Mouse (Mus musculus) c-Kit-positive CD71-positive TER-119-positive erythroid progenitor cells, embryonic 14.5 days (primary cell): Measurements from ENCODE around the gene Pigb.
"Not testable (repeated sequence)": the region's sequence is repeated elsewhere in the genome, so short reads cannot be mapped to it uniquely, and the experiment has no call there.

Experiments
- DNase-seq: peaks from one replicate; pipeline ENCODE4 v3.0.0-alpha.2; 2013; ENCODE audit warnings: low spot score

Pigb gene

DNA sequence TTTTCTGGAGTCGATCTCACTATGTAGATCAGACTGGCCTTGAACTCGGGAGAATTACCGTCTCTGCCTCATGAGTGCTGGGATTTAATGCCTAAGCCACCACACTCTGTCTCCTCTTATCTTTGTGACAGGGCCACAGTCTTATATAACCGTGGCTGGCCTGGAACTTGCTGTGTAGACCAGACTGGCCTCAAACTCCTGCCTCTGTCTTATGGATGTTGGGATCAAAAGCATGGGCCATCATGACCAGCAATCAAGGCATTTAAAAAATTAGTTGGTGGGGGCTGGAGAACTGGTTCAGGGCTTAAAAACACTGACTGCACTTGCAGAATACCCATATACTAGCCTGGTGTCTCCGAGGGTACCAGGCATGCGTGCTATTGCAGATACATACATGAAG, at the start of gene Pigb:
Gene Pigb (minus strand): TSS at position 299 of the 400 bp plus-strand sequence.
- no peak for DNase-seq

DNA sequence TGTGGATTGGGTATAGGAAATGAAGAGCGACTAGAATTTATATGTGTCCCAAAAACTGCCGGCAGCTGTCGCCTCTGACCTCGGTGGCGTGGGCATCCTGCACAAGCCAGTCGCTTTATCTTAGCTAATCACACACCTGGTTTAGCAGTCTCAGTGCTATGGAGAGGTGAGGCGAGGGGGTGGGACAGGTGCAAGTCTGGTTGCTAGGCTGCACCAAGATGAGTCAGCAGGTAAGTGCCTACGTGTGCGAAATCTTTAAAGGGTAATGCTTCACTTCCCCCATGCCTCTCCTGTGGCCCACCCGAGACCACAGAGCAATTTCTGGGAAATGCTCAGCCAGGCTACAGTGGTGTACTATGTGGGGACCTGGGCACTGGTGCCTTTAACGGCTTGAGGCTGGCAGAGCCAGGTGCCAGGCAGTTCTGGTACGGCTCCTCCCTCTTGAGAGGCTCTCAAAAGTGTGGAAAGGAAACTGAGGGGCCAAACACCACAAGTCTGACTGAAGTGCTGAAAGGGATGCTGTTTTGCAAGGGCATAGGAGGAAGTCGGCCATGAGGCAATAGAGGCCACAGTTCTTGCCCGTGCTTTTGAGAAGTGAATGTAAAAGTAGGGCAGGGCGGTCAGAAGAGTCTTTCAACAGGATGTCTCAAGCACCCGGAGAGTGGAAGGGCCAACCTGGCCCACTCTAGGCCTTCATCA, 49.2 kb upstream of the Pigb start:
- no peak for DNase-seq

DNA sequence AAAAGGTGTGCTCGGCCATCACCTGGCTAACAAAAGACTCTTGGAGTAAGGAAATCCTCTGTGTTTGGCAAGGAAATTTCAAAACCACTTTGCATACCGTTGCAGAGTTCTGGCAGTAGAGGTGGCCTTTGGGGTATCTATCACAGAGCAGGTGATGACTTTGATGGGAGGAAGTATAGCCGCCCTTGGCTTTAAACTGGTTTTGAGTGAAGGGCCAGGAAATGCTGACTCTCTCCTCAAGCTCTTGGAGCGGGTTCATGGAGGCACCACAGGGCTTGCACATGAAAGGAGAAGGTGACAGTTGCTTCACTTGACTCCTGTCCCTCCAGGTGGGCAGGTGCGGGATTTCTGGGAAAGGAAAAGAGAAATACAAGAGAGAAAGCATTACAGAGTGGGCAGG, 47.4 kb upstream of the Pigb start:
- DNase-seq: no peak

DNA sequence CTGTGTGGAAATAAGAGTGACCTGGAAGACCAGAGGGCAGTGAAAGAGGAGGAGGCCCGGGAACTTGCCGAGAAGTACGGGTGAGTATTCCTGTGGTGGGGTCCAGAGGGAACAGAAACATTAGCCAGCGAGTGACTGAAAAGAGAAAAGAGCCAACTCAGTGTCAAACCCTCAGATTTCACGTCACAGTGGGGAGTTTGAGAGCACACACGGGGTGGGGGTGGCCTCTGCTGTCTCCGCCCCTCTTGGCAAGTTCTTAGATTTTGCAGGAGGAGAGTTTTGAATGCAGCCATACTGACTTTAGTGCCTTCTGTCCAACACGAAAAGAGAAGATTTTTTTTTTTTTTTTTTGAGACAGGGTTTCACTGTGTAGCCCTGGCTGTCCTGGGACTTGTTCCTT, 46.9 kb upstream of the Pigb start:
- DNase-seq: no peak

DNA sequence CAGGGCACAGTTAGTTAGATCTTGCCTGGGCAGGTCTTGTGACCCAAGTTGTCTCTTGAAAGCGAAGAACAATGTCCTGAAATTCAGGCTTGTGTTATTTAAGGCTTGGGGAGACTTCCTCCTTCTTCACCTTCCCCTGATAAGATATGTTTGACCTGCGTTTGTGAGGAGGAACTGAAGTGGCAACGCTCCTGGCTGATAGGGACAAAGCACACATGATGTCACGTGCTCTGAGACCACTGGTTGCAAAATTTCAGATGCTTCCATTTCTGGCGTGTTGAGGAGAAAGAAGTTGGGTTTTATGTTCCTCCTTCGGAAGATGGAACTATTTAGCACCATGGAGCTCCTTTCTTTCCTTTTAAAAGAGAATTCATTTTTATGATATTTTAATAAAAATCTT, 45.7 kb upstream of the Pigb start:
- no peak for DNase-seq

DNA sequence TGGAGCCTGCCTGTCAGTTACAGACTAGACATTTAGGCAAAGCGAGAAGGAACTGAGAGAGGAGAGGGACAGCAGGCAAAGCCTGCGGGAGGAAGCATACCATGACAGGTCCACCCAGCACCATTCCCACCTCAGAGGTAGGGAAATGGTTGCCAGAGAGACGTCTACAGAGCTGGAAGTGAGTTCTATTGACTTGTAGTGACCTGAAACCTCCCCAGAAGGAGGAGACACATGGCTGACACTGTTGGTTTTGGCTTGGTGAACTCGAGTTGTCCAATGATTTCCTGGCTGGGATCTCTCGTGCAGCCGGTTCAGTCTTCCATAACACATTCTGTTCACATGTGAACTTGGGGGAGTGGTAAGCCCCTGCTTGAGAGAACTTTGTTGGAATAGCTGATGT, 43.8 kb upstream of the Pigb start:
- no peak for DNase-seq

DNA sequence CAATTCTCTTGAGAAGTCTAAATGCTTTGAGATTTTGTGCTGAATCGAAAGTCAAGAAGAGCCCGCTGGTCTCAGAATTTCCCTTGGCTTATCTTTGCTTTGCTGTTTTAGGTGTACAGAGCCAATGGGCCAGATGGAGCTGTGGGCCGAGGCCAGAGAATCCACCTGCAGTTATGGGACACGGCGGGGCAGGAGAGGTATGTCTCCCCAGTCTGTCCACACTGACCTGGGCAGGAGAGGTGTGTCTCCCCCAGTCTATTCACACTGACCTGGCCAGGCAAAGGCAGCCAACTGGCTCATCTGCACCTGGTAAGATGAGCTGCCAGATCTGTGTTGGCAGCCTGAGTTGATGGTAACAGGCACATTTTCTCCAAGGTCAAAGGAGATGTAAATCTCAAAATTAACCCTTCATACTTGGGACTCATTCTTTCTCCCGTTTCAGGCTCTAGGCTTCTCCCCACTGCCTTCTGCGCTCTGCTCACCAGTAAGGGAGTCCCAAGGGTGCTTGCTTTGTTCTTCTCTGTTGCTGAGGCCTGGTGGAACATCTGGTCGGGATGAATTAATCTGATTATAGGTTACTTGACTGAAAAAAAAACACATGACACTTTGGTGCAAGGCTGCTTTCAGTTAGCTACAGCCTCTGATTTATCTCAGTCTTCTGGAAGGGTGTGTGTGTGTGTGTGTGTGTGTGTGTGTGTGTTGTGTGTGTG, 42.3 kb upstream of the Pigb start:
- DNase-seq: no peak

DNA sequence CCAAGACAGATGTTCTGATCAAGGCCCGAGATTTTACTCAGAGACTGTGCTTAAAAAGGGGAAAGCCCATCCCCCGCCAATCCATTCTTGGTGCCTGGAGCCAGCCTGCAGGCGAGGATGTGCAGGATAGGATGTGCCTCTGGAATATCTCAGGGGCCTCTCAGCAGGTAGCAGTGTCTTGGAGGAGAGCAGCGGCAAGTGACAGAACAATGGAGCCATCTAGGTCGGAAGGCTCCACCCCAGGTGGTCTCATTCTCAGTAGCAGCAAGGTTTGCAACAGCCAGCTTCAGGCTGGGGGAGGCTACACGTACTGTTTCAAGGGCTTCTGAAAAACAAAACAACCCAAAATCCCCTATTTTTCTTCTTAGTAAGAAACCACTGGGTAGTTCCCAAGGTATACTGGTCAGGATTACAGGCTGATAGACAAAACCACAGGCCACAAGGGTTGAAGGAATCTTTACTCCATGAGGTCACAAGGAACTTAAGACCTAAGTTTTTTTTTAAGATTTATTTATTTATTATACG, 39.7 kb upstream of the Pigb start:
- no peak for DNase-seq

DNA sequence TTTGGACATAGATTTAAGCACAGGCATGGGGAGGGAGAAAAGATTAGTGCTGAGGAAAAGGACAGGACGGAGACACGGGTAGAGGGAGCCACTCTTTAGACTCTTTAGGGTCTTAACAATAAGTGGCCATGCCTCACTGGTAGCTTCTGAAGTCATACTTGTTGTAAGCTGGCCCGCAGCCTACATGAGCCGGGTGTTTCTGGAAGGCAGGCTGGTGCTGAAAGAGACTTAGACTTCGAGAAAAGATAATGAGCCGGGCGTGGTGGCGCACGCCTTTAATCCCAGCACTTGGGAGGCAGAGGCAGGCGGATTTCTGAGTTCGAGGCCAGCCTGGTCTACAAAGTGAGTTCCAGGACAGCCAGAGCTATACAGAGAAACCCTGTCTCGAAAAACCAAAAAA, 39.2 kb upstream of the Pigb start:
- DNase-seq: not testable (repeated sequence)

DNA sequence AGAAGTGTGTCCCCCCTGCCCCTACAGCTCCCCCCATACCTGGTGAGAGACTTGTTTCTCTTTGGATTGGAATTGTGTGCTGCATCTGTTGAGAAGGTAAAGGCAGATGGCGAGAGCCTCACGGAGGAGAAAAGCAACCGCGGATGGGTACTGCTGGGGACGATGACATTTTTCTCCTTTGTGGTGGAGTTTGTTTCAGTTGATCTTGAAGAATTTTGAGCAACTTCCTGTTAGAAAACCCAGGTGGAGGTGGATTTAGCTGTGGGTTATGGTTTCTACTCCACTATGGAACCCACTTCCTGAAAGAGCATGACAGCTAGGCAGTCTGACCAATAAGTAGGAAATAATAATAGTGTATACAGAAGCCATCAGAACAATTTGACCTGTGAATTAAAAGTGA, 33.0 kb upstream of the Pigb start:
- DNase-seq: no peak

DNA sequence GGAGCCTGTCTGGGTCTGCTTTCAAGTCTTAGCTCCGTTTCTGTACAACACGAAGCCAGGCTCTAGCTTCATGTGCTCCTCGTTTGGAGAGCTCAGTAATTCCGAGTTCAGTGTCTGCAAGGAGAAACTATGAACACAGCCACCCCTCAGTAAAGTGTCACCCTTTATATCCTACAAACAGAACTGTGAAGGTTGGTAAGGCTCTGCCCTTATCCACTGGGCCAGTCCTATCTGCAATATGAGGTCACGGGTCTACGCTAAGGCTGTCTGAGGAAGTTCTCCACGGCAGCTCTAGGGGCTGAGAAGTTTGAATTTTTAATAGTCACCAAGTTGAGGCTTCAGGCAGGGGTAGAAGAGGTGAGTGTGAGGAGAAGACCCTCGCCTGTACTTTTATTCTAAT, 32.2 kb upstream of the Pigb start:
- DNase-seq: no peak

DNA sequence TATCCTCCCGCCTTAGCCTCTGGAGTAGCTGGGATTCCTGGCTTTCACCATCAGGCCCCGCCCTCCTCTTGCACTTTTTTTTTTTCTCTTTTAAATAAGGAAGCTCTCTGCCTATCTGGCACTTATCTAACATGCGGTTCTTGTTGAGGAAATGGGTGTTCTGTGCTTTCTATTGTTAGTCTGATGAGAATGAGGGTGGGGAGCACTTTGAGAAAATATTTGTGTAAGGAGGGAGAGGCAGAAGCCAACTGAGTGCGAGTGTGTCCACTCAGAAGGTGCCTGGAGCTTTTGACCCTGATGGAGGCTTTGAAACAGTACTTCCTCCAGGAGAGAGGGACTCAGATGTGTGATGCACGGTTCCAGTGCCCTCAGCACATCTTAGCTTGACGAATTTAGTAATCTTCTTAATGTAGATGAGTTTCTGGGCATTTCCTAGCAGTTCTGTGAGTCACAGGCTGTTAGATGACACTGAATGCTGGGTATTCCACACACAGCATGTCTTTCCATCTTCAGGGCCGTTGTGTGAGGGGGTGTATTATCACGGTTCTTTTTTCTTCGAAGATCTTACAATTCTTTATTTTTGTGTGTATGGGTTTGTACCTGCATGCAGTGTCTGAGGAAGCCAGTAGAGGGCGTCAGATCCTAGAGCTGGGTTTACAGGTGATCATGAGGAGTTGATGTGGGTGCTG, 30.9 kb upstream of the Pigb start:
- no peak for DNase-seq

DNA sequence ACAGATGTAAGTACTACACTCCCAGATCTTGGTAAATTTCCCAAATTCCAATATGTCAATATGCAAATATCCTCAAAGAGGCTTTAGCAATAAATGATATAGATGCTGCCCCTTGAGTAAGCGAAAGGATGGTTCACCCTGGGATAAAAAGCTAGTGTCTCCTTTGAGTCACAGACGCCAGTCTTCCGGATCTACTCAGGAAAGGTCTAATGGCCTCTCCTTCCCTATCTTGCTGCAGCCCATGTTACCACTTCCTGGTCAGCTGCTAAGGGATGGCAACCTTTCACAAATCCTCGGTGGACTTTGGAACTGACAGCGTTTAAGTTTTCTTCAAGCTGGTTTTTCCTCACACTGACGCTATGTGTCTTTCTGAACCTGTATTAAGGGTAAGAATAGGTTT, 28.5 kb upstream of the Pigb start:
- DNase-seq: no peak

DNA sequence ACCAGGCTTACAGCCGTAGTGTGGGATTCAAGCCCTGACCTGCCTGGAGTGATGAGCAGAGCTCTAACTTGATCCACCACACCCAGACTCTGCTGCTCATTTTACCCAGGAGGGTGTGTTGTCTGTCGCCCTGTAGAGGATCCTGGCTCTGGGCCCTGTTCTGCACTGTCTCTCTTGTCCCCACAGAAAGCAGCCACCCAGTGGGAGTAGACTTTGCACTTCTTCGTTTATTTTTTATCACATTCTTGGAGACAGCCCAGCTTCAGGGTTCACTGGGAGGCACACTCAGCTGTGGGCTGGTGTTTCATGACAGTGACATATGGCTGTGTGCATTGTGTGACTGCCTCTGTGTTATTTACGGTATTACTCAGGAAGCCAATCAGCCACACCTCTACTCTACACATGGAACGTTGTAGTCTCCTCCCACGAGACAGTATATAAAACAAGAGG, 28.1 kb upstream of the Pigb start:
- DNase-seq: no peak

DNA sequence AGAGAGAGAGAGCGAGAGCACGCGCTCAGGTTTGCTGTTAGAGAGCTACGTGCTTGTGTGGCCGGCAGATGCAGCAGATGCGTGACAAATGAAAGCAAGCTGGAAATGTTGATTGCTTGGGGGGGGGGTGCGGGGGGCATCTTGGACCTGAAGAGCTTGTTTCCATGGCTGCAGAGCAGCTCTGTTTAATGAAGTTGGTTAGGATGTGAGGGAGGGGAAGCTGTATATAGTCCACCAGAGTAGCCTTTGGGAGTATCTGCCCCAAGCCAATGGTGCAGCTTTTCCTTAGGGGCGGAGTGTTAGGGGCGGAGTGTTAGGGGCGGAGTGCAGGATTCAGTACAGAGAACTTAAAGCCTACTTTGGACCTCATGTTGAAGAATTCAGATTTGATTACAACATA, 26.9 kb upstream of the Pigb start:
- no peak for DNase-seq

DNA sequence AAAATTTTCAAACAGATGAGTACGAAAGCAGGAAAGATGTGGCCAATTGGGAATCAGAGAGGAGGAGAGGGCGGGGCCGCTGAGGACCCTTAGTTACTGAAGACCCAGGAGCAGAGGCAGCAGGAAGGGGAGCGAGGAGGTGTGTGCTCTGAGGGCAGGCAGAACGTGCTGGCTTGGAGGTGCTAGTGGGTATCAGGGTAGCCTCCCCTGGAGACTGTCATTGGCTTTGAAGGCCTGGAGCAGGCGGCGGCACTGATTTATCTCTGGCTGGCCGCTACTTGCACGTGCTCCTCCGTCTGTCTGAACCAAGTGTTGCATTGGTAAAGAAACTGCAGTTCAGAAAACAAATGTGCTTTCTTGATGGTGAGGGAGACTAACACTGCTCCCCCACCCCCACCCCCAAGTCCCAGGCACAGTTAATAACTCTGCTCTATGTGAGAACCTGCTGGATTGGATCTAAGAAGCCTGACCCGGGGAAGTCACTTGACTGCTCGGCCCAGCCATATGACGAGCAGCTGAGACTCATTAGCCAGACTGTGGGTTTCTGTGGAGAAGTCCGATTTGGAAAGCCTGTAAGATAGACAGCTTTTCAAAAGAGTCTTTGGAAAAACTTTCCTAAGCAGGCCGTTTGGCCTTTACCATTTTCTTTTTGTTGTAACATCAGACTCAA, 23.6 kb upstream of the Pigb start:
- no peak for DNase-seq

DNA sequence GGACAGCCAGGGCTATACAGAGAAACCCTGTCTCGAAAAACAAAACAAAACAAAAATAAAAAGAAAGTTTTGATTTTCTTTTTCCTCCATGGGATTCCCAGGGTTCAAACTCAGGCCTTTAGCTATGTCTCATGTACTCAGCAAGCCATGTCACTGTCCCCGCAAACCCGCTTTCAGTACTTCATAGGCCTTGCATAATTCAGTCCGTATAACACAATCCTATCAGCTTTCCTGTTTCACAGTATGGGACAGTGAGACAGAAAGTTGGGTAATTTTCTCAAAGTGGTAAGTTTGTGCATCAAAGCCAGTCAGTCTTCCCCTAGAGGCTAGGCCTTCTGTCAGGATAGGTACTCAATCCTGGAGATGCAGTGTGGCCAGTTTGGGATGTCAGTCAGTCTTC, 19.0 kb upstream of the Pigb start:
- DNase-seq: no peak

DNA sequence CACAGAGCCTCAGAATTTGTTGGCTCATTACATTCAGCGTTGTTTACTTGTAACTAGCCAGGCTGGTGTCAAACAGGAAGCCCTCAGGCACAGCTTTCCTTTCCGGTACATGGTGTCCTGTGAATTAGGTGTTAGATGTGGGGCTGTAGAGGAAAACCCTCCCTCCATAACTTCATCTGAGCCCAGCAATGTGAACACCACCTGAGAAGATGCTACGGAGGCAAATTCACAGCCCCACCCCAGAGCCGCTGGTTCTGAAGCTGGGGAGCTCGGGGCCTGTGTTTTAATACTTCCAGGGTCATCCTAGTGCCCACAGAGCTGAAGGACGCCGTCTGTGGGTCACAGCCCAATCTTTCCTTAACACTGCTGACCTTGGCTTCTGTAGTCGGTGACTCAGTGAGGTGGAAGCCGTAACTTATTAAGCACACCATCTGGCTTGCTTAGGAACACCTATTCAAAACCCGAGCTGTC, 15.3 kb upstream of the Pigb start:
- DNase-seq: no peak

DNA sequence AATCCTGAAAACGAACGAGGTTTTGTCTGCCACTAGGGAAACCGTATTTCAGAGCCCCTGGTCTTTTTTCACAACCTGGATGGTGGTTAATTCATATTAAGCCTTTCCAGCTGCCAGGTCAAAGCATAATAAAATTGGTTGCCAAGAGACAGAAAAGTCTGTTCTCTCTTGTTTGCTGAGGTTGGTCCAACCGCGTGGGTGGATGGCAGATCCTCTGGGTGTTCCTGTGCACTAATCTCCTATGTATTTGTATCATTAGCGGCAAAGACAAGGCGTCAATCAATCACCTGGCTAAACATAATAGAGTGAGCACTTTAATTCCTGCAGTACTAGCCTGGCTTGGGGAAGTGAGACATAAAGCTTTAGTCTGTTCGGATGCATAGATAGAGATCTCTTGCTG, 10.4 kb upstream of the Pigb start:
- no peak for DNase-seq

DNA sequence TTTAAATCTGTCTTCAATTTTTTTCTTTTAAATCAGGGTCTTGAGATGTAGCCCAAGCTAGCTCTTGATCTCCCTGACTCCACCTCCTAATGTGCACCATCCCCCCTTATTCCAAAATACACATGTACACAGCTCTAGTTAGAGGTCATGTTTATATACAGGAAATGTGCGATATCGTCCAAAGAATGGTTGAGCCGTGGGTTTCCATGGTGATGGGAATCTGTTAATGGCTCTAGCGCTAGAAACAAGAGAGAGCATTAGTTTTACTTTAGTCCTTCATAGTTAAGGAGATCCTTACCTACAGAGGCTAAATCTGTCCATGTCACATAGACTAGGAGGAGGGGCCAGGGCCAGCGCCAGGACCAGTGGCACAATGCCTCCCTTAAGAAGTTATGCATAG, 9.7 kb upstream of the Pigb start:
- DNase-seq: no peak

DNA sequence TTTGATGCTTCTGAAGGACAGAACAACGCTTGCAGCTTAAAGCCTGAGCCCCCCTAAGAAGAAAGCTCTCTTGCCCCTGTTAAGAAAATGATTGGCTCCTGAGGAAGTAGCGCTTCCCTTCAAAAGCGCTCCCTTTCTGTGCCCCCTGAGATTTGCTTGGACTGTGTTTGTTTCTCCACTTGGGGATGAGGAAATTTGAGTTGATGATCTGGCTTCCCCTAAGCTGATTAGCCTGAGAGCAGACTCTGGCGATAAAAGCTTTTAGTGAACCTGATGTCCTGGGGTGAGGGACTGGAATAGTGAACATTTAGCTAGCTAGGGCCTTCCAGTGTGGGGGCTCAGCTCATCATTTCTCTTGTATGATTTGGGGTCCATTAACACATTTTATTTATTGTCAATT, 8.7 kb upstream of the Pigb start:
- DNase-seq: no peak

DNA sequence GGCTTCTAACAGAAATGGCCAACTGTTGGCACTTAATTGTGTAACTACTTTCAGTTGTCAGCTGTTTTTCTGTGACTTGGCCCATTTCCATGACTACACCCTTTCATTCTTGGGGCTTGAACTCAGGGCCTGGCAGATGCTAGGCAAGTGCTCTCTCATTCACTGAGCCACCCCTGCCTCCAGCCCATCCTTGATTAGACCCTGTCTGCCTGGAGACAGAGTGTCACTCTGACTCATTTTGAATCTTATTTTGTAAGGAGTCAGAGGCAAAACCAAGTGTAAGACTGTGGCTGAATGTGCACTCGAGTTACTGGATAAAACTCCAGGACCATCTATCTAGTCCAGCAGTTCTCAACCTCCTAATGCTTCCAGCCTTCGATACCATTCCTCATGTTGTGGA, 7.7 kb upstream of the Pigb start:
- no peak for DNase-seq
